Mouse (Mus musculus): ENCODE data around the gene Brinp3. TPM values are rescaled to one million over a fixed set of nuclear protein-coding genes. Genes with fewer than 3 reads are reported as not detected.

Gene Brinp3
- polyA plus RNA-seq, 1 experiment: 0.09 TPM

GRCm38 (mm10) chr1:146783259-146783658, 288.7 kb downstream of the Brinp3 start:
- 61% methylated on average over 4 of the region's 4 CpGs for WGBS
- DNase-seq (ENCODE audit: low read depth, low spot score): no peak

DNA sequence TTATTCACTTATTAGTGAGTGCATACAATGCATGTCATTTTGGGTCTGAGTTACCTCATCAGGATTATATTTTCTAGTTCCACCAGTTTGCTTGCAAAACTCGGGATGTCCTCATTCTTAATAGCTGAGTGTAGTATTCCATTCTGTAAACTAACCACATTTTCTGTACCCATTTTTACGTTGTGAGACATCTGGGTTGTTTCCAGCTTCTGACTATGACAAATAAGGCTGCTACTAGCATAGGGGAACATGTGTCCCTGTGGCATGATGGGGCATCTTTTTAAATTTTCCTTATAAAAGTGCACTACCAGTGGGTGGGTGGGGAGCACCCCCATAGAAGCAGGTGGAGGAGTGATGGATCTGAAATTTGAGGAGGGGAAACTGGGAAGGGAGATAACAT, 292.7 kb downstream of the Brinp3 start:
- no peak for DNase-seq (ENCODE audit: low read depth, low spot score)
- WGBS: 33% methylated on average over 2 of the region's 2 CpGs

DNA sequence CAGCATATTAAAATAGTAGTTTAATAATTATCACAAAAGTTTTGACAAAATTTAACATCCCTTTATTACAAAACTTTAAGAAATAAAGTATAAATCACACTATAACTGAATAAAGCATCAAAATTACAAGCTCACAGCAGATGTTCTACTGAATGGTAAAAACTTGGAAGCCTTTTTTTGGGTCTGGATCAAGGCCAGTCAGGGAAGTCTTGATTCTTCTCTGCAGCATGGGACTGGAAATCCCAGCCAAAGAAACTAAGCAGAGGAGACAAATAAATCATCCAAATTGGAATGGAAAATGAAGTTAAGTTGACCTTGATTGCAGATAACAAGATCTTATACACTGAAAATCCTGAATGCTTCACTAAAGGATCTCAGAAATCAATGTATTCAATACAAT, 298.3 kb downstream of the Brinp3 start:
- no peak for DNase-seq (ENCODE audit: low read depth, low spot score)

GRCm38 (mm10) chr1:146799986-146800553, 305.5 kb downstream of the Brinp3 start:
- DNase-seq (ENCODE audit: low read depth, low spot score): no peak
- WGBS: 83% methylated on average over 6 of the region's 6 CpGs

- WGBS: 89% methylated on average over 3 of the region's 3 CpGs
- no peak for DNase-seq (ENCODE audit: low read depth, low spot score)
Observed at GRCm38 (mm10) chr1:146801821-146802220, 307.3 kb downstream of the Brinp3 start.

DNA sequence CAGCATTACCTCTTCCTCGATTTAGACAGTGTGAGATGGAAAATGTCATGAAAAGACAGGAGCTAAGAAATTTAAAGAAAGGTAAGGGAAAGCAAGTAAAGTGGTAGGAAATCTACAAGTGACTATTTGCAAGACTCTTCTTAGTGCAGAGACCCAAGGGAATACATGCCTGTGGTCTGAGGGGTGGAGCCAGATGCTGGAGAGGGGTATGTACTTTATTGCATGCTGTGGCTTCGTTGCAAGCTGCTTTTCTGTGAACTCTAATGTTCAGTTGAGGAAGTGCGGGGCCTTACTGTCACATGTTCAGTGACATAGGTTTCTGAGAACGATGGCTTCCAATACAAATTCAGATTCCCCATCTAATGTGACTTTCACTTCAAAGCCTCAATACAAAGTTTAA, 313.2 kb downstream of the Brinp3 start:
- WGBS: 71% methylated on average over 4 of the region's 4 CpGs
- no peak for DNase-seq (ENCODE audit: low read depth, low spot score)

GRCm38 (mm10) chr1:146833888-146834287, 339.3 kb downstream of the Brinp3 start:
- DNase-seq (ENCODE audit: low read depth, low spot score): no peak
- WGBS: 21% methylated on average over 1 of the region's 1 CpGs

DNA sequence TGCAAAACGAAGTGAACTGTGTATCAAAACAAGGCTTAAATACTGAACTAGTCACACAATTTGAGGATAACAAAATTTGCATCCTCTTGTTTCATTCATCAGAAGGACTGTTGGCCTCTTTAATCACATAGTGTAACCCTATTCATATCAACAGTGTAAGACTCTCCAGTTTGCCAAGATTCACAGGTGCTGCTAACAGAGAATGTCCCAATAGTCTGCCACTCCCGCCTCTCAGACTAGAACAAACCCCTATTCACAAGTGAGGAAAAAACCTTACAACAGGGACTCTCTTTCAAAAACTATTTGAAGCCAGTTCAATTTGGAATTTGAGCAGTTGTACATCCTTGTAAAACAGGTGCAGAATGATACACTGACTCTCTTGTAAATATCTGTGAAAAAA, 349.5 kb downstream of the Brinp3 start:
- 55% methylated on average over 2 of the region's 2 CpGs for WGBS
- no peak for DNase-seq (ENCODE audit: low read depth, low spot score)

DNA sequence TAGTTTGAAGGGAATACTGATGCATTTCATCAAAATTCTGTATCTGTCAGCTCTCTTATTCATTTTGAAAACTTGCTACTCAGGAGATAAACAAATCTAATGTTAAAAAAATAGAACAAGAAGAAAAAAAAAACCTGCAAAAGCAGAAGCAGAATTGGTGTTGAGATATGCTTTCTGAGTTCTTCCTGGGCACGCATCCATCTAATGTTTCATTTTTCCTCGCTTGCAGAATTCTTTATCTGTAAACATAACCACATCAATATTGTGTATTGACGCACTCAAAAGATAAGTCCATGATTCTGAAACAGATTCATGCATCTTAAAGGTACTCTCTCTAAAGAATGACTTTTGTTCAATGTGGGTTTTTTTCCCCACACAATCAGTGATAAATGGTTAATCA, 354.3 kb downstream of the Brinp3 start:
- DNase-seq (ENCODE audit: low read depth, low spot score): no peak
- 80% methylated on average over 3 of the region's 3 CpGs for WGBS

GRCm38 (mm10) chr1:146850147-146850546, 355.6 kb downstream of the Brinp3 start:
- DNase-seq (ENCODE audit: low read depth, low spot score): no peak
- WGBS: 55% methylated on average over 2 of the region's 2 CpGs

DNA sequence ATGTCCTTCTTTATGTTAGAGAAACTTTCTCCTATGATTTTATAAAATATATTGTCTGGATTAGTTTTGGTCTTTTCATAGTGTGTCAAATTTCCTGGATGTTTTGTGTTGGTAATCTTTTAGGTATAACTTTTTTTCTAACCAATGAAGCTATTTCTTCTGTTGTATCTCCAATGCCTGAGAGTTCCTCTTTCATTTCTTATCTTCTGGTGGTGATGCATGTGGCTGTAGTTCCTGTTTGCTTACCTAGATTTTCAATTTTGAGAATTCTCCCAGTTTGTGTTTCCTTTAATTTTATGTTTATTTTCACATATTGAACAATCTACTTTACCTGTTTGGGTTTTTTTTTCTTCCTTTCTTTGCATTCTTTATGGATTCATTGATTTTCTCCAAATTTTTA, 404.1 kb downstream of the Brinp3 start:
- DNase-seq (ENCODE audit: low read depth, low spot score): no peak

- DNase-seq (ENCODE audit: low read depth, low spot score): no peak
- WGBS: 31% methylated on average over 9 of the region's 9 CpGs
Observed at GRCm38 (mm10) chr1:146901691-146902090, 407.1 kb downstream of the Brinp3 start.

DNA sequence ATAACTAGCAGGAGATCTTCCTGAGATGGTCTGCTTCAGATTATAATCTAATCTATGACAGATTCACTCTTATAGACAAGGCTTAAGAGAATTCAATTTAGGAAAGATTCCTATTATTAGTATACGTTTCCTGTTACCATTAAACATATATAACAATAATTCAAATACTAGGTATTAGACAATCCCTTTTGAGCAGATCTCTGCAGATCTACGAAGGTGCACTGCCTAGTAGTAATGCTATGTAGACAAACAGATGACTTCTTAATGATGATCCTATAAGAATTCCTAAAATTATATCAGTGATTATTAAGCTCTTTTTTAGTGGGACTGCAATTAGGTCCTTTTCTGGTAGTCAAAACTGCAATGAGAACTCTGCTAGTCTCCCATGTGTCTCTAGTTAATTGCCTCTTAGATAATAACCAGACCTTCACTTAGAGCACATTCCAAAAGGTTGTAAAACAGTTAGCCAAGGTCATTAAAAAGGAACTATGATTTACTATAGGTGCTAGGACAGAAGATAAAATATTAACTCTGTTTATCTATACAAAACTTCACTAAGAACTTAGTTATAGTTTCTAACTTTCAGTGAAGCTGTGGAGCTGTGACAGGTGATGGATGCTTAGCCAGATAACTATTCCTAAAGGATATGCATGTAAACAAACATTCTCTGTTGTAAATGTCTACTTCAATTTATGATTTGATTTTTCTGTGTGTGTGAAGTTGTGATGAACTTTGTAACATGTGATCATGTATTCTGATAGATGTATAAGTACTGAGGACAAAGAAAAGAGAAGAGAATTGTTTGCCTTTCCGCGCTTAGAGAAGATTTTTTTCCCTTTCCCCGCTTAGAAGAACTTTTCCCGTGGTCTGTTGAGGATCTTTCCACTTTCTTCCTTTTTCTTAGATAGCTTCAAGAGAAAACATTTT, 445.2 kb downstream of the Brinp3 start:
- DNase-seq (ENCODE audit: low read depth, low spot score): no peak
- 34% methylated on average over 6 of the region's 6 CpGs for WGBS
